In the genomic region with DNA sequence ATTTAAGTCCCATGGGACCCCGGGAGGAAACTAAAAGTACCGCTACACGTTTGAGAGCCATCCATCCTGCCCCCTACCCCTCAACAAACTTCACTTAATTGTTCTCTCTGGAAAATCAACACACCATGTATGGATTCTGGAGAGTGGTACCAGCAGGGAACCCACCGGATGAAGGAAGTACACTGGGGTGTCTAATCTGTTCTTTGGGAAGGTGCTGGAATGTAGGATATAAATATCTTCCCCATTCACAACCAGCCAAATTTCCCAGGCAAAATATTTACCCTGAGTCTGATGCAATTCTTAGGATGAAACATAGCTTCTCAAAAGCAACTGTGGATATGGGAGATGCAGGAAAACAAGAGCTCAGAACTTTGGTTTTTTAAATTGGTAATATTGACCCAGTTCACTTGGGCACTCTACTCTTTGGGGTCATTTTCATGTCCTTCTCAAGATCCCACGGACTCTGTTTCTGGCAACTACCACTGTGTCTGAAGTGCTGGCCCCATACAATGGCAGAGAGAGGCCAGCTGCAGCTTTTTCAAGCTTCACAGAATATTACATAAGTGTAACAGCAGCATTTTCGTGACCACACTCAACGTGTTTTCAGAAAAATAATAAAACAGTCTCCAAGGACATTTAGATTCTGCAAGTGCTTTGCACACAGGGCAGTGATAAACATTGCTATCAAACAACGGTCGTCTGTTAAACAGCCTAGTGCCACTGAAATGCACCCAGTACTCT, we compare ENCODE assay signal across 26 mouse cellular contexts. TPM values are rescaled to one million over a fixed set of nuclear protein-coding genes. Genes with fewer than 3 reads are reported as not detected.
DNase-seq lines count a peak whose midpoint lies in the region; ATAC-seq and TF ChIP-seq lines count a peak whose summit lies in the region.
"Had no signal": no experiment of that assay in that cellular context is flagged by ENCODE, and none has a peak within 500 bp of the region (broad histone marks: within the 10 kb centered on the region; RNA-seq: fewer than 3 reads in every experiment).

No protein-coding gene starts in this region.

- intact Hi-C loops in heart, postnatal 10 days (cut with DNase I), result no loop called here

- TF ChIP-seq CTCF in heart, postnatal 0 days (IDR thresholded peaks at IDR 0.05; ENCODE audit: low read depth), result no peak
- TF ChIP-seq CTCF in midbrain, postnatal 0 days (IDR thresholded peaks at IDR 0.05), result no peak

- H3K4me3 ChIP-seq in heart, embryonic 12.5 days, result no peak overlapping the region
- no peak overlapping the region for H3K4me3 ChIP-seq in heart, postnatal 0 days (ENCODE audit: low read depth, low read length)
- H3K4me3 ChIP-seq in midbrain, postnatal 0 days (ENCODE audit: low read depth, low read length), result no peak overlapping the region
- H3K4me3 ChIP-seq: erythroblast, embryonic 14.5 days; hindbrain, embryonic 13.5 days; limb, embryonic 12.5 days; liver, embryonic 15.5 days; midbrain, embryonic 13.5 days had no signal

- H3K36me3 ChIP-seq in heart, embryonic 12.5 days, result no peaks in the 10 kb centered on the region
- no peaks in the 10 kb centered on the region for H3K36me3 ChIP-seq in heart, postnatal 0 days (replicated peaks; ENCODE audit: control insufficient read depth, insufficient read depth, low read length)
- peaks cover 13% of the 10 kb centered on the region for H3K36me3 ChIP-seq in midbrain, postnatal 0 days (ENCODE audit: insufficient read depth, low read length)
- H3K36me3 ChIP-seq: limb, embryonic 12.5 days; liver, embryonic 15.5 days; midbrain, embryonic 13.5 days had no signal

- no peak for ATAC-seq in heart, embryonic 12.5 days (ENCODE audit: insufficient number of reproducible peaks, low FRiP score)
- ATAC-seq in heart, postnatal 0 days (ENCODE audit: insufficient read depth, low read depth), result peak; percentile 33; the same call in 1 of the 2 replicates
- no peak for ATAC-seq in midbrain, postnatal 0 days (ENCODE audit: low FRiP score)
- ATAC-seq: forebrain, embryonic 16.5 days; intestine, embryonic 16.5 days; midbrain, embryonic 13.5 days had no signal

- peak; percentile 24 to 25 for DNase-seq in heart, adult 18-20 months
- peak; percentile 43 for DNase-seq in heart, postnatal 0 days (ENCODE audit: low spot score)
- DNase-seq in heart, postnatal 10 days, result no peak
- DNase-seq in NIH3T3 (ENCODE audit: low read depth), result peak; percentile 36
- peak; percentile 52 for DNase-seq in lung, postnatal 25 days (ENCODE audit: low spot score)
- no peak for DNase-seq in midbrain, postnatal 0 days (ENCODE audit: low spot score)
- DNase-seq: adrenal gland, postnatal 36 days; cerebellum, adult 2 months; cerebellum, postnatal 14 days; gastrocnemius, postnatal 10 days; kidney, adult 8-10 months; kidney, postnatal 4 days; thymus, adult 2 months; thymus, postnatal 36 days had no signal

- H3K27ac ChIP-seq in heart, embryonic 12.5 days (ENCODE audit: poor library complexity, severe bottlenecking), result no peak overlapping the region
- peak overlapping the region; percentile 18 for H3K27ac ChIP-seq in heart, postnatal 0 days (ENCODE audit: low read depth)
- H3K27ac ChIP-seq in midbrain, postnatal 0 days (ENCODE audit: low read depth, low read length), result no peak overlapping the region
- H3K27ac ChIP-seq: hindbrain, embryonic 13.5 days; kidney, postnatal 0 days; limb, embryonic 12.5 days; liver, embryonic 15.5 days; macrophage; midbrain, embryonic 13.5 days had no signal

- H3K9ac ChIP-seq in heart, embryonic 12.5 days, result no peak overlapping the region
- no peak overlapping the region for H3K9ac ChIP-seq in heart, postnatal 0 days (replicated peaks; ENCODE audit: low read depth, low read length)
- H3K9ac ChIP-seq in midbrain, postnatal 0 days (replicated peaks; ENCODE audit: low read length, poor library complexity, severe bottlenecking), result no peak overlapping the region
- H3K9ac ChIP-seq: hindbrain, embryonic 13.5 days; limb, embryonic 12.5 days; liver, embryonic 15.5 days; midbrain, embryonic 13.5 days had no signal

- no peaks in the 10 kb centered on the region for H3K27me3 ChIP-seq in heart, embryonic 12.5 days (replicated peaks)
- no peaks in the 10 kb centered on the region for H3K27me3 ChIP-seq in heart, postnatal 0 days (ENCODE audit: control insufficient read depth, insufficient read depth, low read length)
- no peaks in the 10 kb centered on the region for H3K27me3 ChIP-seq in midbrain, postnatal 0 days (ENCODE audit: insufficient read depth, low read length)
- H3K27me3 ChIP-seq: hindbrain, embryonic 13.5 days; limb, embryonic 12.5 days; liver, embryonic 15.5 days; midbrain, embryonic 13.5 days had no signal

- WGBS in heart, embryonic 12.5 days, result 50% methylated on average over 9 of the region's 9 CpGs
- WGBS in heart, postnatal 0 days, result 23% methylated on average over 9 of the region's 9 CpGs
- WGBS in midbrain, postnatal 0 days, result 74% methylated on average over 9 of the region's 9 CpGs

- peaks cover 17% of the 10 kb centered on the region for H3K4me1 ChIP-seq in heart, embryonic 12.5 days (replicated peaks)
- peaks cover 11% of the 10 kb centered on the region for H3K4me1 ChIP-seq in heart, postnatal 0 days (ENCODE audit: control insufficient read depth, insufficient read depth)
- H3K4me1 ChIP-seq in midbrain, postnatal 0 days (ENCODE audit: insufficient read depth, low read length), result no peaks in the 10 kb centered on the region
- H3K4me1 ChIP-seq: hindbrain, embryonic 13.5 days; limb, embryonic 12.5 days; liver, embryonic 15.5 days; midbrain, embryonic 13.5 days had no signal

- no peak overlapping the region for H3K4me2 ChIP-seq in heart, embryonic 12.5 days
- H3K4me2 ChIP-seq in heart, postnatal 0 days (ENCODE audit: low read depth, low read length), result 0 out of 2 replicates have a peak overlapping the region, but pooled peaks have one; percentile 10
- H3K4me2 ChIP-seq in midbrain, postnatal 0 days (ENCODE audit: low read depth, low read length, poor library complexity, severe bottlenecking), result no peak overlapping the region
- H3K4me2 ChIP-seq: hindbrain, embryonic 13.5 days; limb, embryonic 12.5 days; liver, embryonic 15.5 days; midbrain, embryonic 13.5 days had no signal

- TF ChIP-seq EP300 in heart, postnatal 0 days (IDR thresholded peaks at IDR 0.05; ENCODE audit: low read depth), result no peak

- no peaks in the 10 kb centered on the region for H3K9me3 ChIP-seq in heart, embryonic 12.5 days (replicated peaks)
- no peaks in the 10 kb centered on the region for H3K9me3 ChIP-seq in heart, postnatal 0 days (replicated peaks; ENCODE audit: control insufficient read depth, low read length)
- H3K9me3 ChIP-seq in midbrain, postnatal 0 days (ENCODE audit: low read length), result no peaks in the 10 kb centered on the region
- H3K9me3 ChIP-seq: hindbrain, embryonic 13.5 days; limb, embryonic 12.5 days; liver, embryonic 15.5 days; midbrain, embryonic 13.5 days had no signal

RNA-seq across cellular contexts. Expression of a gene that starts 48.5 kb away (rescaled TPM):
- 1 to 10 TPM; 2.0 to 2.3 TPM for total RNA-seq in heart, adult 18-20 months (2021)
- 0.29 and 0.31 TPM in 2 replicates for polyA plus RNA-seq in heart, embryonic 12.5 days (2016; fragmentation: Nextera tagmentation; extraction: Ambion mirVana)
- 0.19 and 3.1 TPM in 2 replicates for total RNA-seq in heart, postnatal 0 days (2014; rRNA removed; ENCODE audit: low replicate concordance)
- polyA plus RNA-seq in heart, postnatal 0 days (2015; fragmentation: Nextera tagmentation; extraction: Ambion mirVana), result 0.34 and 0.37 TPM in 2 replicates
- total RNA-seq in heart, postnatal 10 days (2021), result 1 to 10 TPM; 4.3 to 6.1 TPM
- total RNA-seq in midbrain, postnatal 0 days (2014; rRNA removed), result 12.3 and 14.9 TPM in 2 replicates
- polyA plus RNA-seq in midbrain, postnatal 0 days (2015; fragmentation: Nextera tagmentation; extraction: Ambion mirVana), result 3.1 and 3.2 TPM in 2 replicates
- total RNA-seq: MEL; monocyte, adult 5-6 weeks had no signal
- polyA plus RNA-seq: macrophage had no signal

Comparison
In these comparisons a context has a peak if more than half of its experiments do, and no peak if none do; other contexts are left out.
1. DNase-seq: peak in heart, adult 18-20 months (2 of 2), heart, postnatal 0 days (single experiment), NIH3T3 (single experiment) and lung, postnatal 25 days (single experiment); none in heart, postnatal 10 days (0 of 2) and midbrain, postnatal 0 days (single experiment).